Mouse (Mus musculus) heart, postnatal 0 days (tissue): ENCODE measurements at regions not wholly inside any gene's neighbourhood (a gene's known extent, or its start where the extent isn't known, plus 50 kb on each side); places are given as distances from the start of the nearest gene placed in this dataset.

Source experiments
- CTCF ChIP-seq: IDR thresholded peaks from 2 replicates; pipeline ENCODE4 v1.5.1; 2016; ENCODE audit warnings: antibody characterized with exemption, control low read depth, low read depth
- EP300 ChIP-seq: IDR thresholded peaks from 2 replicates; pipeline ENCODE4 v1.6.1; 2016; ENCODE audit warnings: antibody characterized with exemption, low read depth

GRCm38 (mm10) chr1:186267317-186267716, 150.2 kb upstream of the Lyplal1 start:
- TF ChIP-seq CTCF (no peak), EP300 (no peak)
